Mouse (Mus musculus): ENCODE data around the gene Fmo1.

Fmo1 gene

DNA sequence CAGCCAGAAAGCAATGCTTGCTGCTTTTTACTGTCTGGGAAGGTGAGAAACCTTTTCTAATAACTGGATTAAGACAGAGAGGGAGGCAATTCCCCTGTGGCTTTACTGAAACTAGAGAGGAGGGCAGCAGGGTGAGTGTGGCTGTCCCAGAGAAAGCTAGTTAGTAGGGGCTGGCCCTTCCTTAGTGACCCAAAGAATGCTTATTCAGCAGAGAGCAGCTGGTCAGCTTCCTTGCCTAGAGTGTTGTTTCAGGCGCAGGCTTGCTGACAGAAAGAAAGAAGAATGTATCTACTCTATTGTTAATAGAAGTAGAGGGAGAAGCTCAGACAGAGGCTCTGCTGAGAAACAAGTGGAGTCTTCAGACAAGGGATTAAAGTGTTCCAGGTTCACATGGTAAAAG lies 4.1 kb downstream of the Fmo1 start:
- ATAC-seq (ENCODE audit: low TSS enrichment): no peak

GRCm38 (mm10) chr1:162859996-162860605 lies 6.3 kb downstream of the Fmo1 start:
- ATAC-seq (ENCODE audit: low TSS enrichment): no peak

GRCm38 (mm10) chr1:162859545-162859976 lies 6.8 kb downstream of the Fmo1 start:
- no peak for ATAC-seq (ENCODE audit: low TSS enrichment)

DNA sequence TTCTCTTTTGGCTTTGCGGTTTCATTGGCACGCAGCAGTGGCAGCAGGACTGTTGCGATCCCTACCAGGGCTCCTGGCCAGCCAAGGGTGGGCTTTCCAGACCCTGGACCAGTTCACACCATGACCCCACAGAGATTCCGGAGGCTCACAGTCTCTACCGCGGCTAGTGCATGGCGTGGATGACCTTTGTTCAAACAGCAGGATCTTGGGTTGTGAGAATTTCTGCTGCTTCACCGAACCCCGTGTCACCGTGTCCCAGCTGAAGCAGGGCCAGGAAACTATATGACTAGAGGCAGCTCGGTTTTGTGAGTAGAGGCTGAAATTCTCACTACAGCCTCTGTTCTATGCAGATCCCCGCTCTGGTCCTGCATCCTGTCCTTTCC lies 7.7 kb downstream of the Fmo1 start:
- ATAC-seq (ENCODE audit: low TSS enrichment): no peak

DNA sequence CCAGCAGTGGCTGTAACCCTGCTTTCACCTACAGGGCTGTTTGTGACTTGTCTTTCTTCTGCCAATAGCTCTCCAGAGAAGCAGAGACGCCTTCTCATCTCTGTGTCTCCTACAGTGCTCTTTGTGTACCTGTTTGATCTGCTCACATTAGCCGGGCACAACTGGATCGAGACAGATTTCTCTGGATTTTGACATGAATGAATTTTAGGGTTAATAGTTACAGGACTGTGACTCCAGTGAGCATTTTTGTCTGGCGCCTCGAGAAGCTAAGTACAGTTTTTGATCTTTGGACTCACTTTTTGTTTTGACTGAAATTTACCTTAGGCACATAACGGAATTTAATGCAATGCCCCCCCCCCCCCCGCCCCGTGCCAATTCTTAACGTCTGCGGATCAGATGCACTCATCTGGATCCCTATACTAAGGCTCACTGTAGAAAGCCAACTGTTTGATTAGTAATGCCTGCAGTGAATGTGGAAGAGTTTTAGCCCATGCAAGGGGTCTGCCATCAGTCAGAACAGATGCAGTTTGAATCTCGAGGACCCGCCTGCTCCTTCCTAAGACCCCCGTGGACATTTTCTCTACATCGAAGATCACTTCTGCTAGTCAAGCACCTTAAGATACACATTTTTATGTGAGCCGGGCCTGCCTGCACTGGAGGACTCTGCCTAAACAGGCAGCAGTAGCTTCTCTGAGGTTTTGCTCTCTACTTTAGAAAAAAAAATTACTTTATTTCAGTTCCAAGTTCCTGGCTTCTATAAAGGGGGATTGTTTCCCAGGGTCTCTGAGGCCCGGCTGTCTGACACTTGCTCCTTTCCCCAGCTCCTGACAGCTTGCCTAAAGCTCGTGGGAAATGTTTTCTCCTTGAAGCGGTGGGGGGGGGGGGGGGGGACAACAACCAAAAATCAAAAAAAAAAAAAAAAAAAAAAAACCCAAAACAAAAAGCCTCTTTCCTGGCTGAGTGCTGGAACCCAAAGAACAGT lies 8.4 kb downstream of the Fmo1 start:
- ATAC-seq (ENCODE audit: low TSS enrichment): no peak

- no peak for ATAC-seq (ENCODE audit: low TSS enrichment)
These were observed 12.5 kb downstream of the Fmo1 start for GRCm38 (mm10) chr1:162853812-162854482.

- ATAC-seq (ENCODE audit: low TSS enrichment): no peak
These were observed 18.9 kb downstream of the Fmo1 start for GRCm38 (mm10) chr1:162847554-162847953.

DNA sequence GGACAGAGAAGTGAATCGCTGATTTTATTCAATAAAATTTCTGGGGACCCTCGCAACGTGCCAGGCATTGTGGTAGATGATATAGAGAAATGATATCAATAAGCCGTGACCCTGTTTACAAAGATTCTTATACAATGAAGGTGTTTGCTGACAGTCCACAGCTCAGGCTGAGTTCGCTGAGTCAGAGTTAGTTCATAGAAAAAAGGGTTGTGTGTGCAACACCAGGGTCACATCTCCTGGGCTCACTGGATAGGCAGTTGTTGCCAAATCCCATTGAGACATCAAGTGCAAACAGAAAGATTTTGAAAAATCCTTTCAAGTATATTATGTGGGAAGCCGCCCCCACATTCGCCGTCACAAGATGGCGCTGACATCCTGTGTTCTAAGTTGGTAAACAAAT lies 26.2 kb downstream of the Fmo1 start:
- no peak for ATAC-seq (ENCODE audit: low TSS enrichment)

- no peak for ATAC-seq (ENCODE audit: low TSS enrichment)
These were observed 27.4 kb downstream of the Fmo1 start for GRCm38 (mm10) chr1:162838976-162839375.

DNA sequence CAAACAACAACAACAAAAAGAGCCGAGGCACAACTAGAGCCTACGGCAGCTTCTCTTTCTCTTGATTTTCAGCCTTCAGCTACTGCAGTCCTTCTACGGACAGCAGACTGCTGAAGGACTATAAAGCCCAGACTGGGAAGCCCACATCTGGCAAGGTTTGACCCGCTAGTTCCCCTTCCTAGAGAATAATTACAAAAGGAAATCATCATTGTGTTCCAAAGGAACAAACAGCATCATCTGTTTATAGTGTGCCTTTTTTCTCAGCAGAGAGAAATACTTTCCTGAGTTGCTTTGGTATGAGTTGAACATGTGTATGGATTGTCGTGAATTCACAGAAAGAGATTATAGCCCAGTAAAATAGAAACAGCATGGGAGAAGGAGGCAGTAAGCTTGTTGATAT lies 32.1 kb downstream of the Fmo1 start:
- no peak for ATAC-seq (ENCODE audit: low TSS enrichment)

- no peak for ATAC-seq (ENCODE audit: low TSS enrichment)
These were observed 33.8 kb downstream of the Fmo1 start for GRCm38 (mm10) chr1:162832574-162832953.

DNA sequence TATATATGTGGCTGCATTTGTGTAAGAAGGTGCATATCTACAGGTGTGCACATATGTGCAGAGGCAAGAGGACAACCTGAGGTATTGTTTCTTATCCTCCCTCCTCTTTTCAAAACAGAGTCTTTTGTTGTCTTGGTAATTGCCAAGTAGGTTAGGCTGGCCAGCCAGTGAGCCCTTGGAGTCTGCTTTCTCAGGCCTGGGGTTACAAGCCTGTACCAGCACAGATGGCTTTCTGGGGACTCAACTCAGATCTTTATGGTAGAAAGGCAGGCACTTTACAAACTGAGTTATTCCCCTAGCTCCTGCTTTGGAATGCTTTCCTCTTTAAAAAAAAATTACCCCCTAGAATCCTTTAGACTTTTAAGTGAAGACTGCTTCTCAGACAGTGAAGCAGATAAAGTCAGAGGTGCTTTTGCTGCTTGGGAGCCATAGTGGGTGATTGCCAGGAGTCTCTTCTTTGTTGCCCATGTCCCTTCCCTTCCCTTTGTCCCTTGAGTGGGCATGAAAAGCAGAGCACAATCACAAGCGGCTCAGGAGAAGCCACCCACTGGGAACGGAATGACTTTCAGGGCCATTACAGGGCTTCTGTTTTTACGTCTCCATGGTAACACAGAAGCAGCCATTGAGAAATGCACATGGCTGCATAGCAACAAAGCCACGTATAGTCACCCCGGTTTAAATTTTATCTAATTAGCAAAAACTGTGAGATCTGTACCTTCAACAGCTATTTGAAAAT lies 34.4 kb downstream of the Fmo1 start:
- ATAC-seq (ENCODE audit: low TSS enrichment): peak; percentile 65

DNA sequence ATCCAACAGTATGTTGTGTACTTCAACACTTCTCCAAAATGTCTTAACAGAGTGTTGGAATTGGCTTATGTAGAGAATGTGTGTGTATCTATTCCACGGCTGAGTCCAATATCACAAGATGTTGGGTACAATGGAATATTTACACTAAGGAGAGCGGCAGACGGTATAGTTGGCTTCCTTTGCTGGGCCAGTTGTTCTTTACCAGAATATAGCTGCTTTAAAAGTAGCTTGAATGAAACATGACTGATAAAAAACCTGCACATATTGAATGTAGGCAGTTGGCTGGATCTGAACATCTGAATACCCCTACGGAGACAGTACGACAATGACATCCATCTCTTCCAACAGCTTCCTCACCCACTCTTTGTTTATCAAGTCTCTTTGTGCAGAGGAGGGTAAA lies 47.1 kb downstream of the Fmo1 start:
- ATAC-seq (ENCODE audit: low TSS enrichment): peak; percentile 85

DNA sequence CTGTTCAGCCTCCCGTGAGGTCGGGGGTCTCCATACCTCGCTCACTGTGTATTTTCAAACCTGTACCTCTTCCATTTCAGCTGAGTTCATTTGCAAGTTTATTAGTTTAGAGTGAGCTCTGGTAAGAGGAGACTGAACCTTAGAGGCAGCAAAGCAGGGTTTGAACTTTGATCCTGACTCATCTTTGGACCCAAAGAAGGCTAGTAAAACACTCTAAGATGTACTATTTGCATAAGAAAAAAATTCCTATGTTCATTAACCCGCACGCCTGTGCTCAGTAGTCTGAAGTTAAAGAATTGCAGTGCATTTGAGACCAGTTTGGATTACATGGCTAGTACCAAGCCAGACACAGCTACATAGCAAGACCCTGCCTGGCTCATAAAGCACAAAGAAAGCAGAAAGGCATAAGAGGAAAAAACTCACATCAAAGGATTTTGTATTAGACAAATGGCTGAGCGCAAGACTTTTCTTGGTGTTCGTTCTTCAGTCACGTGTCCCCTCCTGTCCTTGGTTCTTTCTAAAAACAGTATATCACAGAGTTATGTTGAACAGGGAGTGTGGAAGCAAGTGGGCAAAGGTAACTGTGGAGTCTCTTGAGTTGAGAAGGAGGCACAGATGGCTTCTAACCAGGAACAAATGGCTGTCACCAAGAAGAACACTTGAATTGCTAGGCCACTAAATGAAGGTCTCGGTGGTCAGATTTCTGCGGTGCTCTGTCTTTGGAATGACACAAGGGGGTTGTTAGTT lies 50.9 kb downstream of the Fmo1 start:
- ATAC-seq (ENCODE audit: low TSS enrichment): no peak

- no peak for ATAC-seq (ENCODE audit: low TSS enrichment)
These were observed 51.5 kb downstream of the Fmo1 start for GRCm38 (mm10) chr1:162814932-162815331.

DNA sequence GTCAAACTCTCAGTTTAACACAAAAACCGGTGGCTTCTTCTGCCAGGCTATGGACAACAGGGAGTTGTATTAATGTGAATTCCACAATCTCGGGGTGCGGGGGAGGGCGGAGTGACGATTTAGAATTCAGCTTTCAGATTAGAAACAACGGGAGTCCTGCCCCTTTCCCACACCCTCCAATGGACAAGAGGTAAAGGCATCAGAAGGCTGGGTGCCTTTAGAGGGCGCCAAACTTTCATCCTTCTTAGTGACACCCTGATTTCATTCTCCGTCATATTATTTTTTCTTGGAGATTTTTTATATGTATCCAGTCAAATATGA lies 52.6 kb downstream of the Fmo1 start, which contains the start of gene Fmo4:
Fmo4 (minus strand) TSS at position 137 of the 321 bp plus-strand sequence.
- peak; percentile 81 for ATAC-seq (ENCODE audit: low TSS enrichment)

DNA sequence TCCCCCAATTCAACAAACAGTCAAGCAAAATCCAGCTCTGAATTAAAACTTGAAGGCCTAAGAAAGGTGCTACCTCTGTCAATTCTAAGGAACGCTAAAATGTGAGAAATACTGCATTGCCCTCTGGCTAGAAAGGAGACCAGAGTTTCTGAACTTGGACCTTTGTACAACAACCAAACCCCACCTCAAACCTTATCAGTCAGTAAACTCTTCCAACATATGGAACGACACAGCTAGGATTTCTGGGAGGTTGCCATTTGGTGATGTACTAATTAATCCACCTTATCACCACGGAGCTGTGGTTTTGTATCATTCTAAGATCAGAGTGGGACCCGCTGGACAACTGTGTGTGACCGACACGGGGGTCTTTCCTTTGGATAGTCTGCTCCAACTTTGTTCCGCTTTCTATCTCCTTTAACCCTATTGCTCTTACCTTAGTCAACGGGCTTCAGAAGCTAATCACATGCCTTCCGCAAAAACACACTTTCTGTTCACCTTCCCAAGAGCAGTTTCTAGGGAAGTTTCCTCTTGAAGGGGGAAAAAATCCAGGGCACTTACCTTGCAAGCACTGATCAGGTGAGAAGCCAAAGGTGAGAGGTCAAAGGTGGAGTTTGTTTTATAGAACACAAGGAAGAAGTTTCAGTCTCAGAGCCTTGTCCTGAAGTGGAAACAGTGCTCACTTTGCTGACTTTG lies 53.1 kb downstream of the Fmo1 start:
- no peak for ATAC-seq (ENCODE audit: low TSS enrichment)

DNA sequence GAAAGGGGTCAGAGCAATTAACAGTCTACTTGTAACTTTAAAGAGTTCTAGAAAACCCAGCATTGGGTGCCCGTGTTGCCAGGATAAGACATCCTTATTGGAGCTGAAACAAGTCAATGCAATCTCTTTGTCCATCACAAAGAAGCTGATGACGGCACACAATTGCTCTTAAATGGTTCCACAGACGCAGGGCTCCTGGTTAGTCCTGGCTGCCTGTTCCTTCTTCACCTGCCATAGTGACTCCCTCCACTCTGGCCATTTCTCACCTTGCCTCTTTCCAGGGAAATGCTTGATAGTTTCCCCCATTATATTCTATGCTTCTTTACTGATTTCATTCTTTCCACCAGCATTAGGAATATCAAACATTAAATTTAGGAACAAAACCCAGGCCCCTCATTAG lies 57.9 kb downstream of the Fmo1 start:
- no peak for ATAC-seq (ENCODE audit: low TSS enrichment)

- ATAC-seq (ENCODE audit: low TSS enrichment): no peak
These were observed 59.0 kb downstream of the Fmo1 start for GRCm38 (mm10) chr1:162807441-162807840.

DNA sequence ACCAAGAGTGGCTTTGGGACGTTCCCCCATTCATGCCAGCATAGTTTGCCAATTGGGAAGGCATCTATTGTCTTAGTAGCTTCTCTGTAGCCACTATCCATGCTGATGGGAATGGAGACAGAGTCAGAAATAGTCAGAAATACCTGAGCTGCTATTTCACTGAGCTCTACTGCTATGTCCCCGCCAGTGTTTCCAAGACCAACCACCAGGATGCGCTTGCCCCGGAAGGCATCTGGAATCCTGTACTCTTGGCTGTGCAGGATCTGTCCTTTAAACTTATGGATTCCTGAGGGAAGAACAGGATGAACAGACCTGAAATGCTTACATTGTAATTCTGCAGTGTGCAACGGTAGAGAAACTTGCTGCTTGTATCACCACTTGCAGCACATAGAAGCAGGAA lies 61.4 kb downstream of the Fmo1 start:
- no peak for ATAC-seq (ENCODE audit: low TSS enrichment)

DNA sequence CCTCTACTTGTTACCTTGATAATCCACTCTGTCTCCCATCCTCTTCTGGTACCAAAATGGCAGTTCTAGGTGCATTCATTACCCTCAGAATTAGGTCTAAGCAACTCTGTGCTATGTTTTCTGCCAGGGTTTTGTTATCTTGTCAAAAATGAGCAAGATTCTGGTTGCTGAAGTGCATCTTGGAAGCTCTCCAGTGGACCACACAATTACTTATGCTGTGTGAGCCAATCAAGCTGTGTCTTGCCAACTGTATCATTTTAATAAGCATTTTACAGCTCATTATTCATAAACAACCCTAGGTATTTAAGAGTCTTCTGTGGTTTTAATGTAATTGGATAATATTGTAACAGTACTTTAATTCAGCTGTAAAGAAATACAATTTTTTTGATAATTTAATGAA lies 70.0 kb downstream of the Fmo1 start:
- ATAC-seq (ENCODE audit: low TSS enrichment): no peak

Data from frontal cortex, adult (tissue).